Mouse (Mus musculus): ENCODE results near the gene Litaf.
A peak's percentile ranks its signal among the peaks of the same experiment; 100 is the strongest.

Gene Litaf

DNA sequence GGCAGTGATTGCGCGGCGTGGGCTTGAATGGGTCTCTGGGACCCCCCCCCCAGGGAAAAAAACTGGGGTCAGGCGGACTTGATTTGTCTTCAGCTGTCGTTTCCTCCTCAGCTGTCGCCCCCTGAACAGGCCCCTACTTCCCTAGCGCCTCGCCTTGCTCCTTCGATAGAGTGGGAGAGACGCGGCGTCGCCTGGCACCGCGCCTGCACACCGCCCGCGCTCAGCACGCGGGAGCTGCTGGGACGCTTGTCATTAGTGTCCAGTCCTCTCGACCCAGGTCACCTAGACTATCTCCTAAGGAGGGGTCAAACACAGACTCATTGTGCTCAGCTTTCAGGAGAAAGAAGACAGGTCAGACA lies 855 bp upstream of the Litaf start:
- DNase-seq (ENCODE audit: low read depth) = no peak

DNA sequence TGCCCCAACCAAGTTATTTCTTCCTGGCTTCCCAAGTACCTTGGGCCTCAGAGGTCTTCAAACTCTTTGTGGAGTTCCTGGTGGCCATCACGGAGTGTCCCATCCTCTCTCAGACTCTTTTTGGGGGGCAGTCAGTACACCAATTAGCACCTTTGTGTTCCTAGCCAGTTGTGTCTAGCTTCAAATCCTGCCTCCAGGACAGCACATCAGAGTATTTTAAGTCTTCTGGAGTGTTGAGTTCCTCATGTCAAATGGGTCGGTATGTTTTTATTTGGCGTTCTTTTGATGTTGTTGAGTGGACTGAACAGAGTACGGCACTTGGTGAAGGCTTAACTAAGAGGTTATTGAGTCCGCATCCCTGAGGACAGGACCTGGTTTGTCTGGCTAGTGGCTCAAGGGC lies 526 bp downstream of the Litaf start:
- DNase-seq (ENCODE audit: low read depth) = no peak

DNA sequence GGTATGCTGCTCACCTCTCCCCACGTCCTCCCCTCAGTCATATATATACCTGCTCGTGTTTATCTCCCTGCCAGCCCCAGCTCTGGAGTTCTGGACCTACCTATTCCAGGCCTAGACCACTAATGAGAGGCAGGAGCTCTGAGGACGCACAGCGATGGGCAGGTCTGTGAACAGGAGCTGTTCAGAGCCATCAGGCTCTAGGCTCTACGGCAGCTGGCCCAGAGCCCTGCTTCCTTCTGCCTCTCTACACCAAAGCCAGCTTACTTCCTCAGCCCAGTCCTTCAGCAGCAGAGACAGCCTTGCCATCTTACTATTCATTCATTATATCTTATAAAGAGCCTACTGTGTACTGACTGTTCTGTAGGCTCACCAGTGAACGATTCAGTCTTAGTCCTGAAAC lies 1.2 kb downstream of the Litaf start:
- no peak for DNase-seq (ENCODE audit: low read depth)

DNA sequence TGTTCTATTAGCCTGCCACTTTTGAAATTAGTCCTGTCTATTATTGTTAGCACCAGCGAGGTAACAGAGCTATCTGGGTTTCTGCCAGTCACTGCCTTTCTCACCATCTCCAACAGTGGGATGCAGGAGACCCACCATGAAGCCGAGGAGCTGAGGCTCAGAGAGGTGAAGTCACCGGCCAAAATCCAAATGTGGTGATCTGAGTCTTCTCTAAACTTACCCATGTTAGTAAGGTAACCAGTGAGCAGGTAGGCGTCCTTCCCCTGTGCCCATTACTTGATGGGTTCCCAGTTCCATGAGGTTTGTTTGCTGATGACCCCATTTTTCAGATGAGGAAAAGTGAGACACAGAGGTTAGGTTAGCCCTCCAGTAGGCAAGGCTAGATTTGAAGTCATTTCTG lies 1.6 kb downstream of the Litaf start:
- no peak for DNase-seq (ENCODE audit: low read depth)

DNA sequence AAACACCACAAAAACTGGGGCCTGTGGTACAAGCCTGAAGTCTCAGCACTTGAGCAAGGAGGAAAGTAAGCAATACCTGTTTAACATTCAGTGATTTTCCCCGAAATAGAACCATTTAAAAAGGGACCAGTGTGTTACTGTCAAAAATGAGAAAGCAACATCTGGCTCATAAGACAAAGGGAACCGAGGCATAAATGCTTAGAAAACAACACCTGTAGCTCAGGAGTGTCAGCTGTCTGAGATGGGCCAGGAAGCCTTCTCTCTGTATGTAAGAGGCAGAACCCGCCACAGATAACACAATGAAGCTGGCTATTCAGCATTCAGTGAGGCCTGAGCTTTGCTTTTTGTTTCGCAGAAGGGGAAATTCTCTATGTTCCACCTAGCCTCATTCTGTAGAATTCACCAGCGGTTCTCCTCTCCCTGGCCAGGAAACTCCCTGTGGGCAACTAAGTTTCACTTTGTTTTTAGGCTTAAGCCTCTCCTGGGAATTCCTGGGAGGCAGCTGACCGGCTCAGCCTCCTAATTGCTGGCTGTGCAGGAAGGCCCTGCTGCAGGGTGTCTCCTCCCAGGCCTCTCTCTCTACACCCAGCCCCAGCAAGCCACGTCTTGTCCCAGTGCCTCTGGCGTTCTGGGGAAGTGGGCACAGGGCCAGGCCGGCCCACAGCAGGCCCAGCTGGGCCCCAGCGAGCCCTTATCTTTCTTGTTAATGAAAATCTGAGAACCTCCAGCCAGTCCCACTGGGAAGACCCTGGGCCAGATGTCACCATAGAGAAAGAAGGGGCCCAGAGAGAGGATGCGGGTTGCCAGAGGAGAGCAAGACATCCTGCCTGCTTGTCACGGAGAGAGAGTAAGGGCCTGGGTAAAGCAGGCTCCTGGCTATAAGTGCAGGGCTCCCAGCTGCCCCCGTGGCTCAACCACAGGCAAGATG lies 2.9 kb downstream of the Litaf start:
- DNase-seq (ENCODE audit: low read depth) = no peak

DNA sequence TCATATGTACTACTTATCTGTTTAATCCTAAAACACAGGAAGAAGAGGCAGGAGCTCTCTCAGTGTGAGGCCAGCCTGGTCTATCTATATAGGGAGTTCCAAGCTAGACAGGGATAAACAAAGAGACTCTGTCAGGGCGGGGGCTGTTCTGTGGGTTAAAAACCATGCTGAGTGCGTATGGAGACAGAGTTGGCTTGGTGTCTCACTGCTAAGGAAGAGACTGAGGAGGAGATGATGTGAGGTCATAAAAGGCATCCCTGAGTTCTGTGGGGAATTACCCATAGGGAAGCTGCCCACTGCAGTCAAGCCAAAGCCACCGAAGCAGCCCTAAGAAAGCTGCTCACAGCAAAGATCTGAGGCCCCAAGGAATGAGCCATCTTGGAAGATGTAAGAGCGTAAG lies 5.3 kb downstream of the Litaf start, which contains the start of gene Snn:
Gene Snn, plus strand, starts transcription at position 301 of the 400 bp plus-strand sequence.
- no peak for DNase-seq (ENCODE audit: low read depth)

DNA sequence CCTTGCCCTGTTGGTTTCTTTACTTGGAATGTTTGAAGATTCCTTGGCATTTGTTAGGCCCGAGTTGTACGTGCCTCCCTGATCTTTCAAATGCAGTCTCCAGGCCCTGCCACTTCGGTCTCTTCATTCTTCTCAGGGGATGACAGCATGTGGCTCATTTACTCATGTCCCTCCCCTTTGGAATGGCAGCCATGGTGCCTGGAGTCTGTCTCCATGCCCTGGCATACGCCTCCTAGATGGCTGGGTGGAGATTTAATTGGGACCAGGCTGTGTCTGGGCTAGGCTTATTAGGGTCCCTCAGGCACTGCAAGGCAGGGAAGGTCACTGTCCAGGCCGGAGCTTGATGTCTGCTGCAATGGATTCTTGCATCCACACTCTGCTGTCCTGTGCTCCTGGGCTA lies 10.0 kb downstream of the Litaf start:
- no peak for DNase-seq (ENCODE audit: low read depth)

DNA sequence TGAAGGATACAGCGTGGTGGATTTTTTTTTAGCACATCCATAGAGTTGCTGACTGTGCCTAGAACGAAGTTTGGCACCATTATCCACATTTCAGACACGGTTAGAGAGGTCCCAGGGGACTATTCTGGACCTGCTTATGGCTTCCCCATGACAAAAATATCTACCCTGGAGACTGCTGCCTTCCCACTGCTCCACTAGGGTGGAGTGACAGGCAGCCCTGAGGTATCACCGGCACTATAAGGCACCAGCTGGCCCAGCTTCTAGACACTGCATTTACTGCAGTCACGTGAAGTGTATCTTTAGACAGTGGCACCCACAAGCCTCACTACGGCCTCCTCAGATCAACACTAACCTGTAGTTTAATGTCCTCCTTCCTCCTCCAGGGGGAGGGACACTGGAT lies 11.1 kb downstream of the Litaf start:
- no peak for DNase-seq (ENCODE audit: low read depth)

DNA sequence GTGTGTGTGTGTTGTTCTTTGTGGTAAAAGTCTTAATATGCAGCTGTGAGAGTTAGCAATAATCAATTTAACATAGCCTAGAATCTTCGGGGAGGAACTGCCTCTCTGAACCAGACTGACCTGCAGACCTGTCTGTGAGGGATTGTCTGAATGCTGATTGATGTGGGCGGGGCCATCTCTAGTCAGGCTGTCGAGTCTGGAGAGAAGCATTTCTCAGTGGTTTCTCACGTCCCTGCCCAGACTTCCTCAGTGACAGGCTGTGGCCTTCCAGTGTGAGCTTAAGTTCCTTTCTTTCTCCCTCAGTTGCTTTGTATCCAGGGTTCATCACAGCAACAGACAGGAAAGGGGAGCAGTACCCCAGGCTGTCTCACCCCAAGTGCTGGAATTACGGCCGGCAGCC lies 11.5 kb downstream of the Litaf start:
- DNase-seq (ENCODE audit: low read depth) = no peak

DNA sequence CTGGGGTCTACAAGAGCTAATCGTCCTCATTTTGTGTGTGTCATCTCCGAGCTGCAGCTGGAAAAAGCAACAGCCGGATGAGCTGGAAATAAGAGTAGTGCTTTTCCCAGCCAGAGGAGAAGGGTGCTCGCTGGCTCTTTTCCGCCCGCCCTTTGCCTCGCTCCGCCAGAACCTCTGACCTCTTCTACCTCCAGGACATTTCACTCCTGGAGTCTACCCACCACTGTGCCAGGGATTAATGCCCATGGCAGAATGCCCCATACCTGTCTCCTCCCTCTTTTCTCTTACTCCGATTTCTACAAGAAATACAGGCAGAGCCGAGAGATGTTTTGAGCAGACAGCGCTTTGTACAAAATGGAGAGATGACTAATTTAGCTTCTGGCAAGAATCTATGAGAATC lies 14.8 kb downstream of the Litaf start:
- DNase-seq (ENCODE audit: low read depth) = no peak

DNA sequence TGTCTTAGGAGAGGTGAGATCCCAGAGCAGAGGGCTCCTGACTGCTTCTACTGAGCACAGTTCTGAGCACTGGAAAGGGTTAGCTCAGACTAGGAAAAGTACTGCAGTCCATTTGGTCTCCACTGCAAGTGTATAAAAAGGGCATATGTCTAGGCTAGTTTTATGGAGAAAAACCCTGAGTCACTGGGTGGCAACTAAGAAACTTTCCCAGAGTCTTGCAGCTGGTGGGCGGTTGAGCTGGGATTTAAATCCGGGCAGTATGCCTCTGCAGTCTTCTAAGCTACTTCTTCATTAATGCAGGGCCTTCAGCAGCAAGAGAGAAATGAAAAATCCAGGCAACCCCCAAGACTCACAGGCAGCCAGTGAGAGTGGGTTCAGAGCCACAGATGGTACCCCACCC lies 15.7 kb downstream of the Litaf start:
- no peak for DNase-seq (ENCODE audit: low read depth)

DNA sequence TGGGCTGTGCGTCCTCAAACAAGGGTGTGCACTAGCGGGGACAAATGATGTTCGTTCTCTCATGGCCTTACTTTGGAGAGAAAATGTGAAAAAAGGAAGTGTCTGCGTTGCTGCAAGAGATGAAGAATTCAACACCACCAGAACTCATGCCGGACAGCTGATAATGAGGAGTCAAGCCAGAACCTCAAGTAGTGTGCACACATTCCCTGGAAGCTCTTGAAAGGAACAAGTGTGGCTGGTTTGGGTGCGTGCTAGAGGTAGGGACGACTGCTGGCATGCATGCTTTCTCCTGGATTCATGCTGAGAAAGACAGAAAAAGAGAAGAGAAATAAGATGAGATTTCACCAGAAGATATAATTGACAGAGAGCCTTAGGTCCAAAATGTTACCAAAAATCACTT lies 18.8 kb downstream of the Litaf start:
- no peak for DNase-seq (ENCODE audit: low read depth)

DNA sequence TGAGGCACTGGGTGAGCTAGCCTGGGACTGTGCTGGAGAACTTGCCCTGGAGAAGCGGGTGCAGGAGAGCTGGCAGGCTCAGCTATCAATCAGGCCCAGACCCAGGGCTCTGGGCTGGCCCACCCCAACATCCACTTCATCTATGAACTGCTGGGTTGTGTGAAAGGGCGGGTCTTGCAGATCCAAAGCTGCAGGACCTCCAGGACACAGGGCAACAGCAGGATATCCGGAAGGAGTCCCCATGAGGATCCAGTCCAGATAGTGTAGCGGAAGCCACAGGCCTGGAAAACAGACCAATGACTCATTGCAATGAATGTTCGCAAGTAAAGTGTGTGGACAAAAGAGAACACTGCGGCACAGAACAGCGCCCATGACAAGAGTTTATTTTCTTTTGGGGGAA lies 19.5 kb downstream of the Litaf start:
- DNase-seq (ENCODE audit: low read depth) = no peak

DNA sequence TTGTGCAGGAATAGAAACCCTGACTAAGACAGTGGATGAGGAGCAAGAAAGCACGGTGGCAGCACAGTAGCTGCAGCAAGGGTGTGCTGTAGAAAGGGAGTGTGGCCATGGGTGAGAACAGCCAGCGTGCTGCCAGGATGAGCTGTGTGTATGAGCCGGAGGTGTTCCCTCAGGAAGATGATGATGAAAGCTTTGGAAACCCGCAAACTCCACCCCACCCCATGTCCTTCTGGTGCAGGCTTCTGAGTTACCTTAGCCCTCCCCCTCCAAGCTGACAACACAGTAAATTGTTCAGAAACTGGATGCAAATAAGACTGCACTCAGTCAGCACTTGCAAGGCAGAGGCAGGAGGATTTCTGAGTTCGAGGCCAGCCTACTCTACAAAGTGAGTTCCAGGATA lies 22.7 kb downstream of the Litaf start:
- no peak for DNase-seq (ENCODE audit: low read depth)

DNA sequence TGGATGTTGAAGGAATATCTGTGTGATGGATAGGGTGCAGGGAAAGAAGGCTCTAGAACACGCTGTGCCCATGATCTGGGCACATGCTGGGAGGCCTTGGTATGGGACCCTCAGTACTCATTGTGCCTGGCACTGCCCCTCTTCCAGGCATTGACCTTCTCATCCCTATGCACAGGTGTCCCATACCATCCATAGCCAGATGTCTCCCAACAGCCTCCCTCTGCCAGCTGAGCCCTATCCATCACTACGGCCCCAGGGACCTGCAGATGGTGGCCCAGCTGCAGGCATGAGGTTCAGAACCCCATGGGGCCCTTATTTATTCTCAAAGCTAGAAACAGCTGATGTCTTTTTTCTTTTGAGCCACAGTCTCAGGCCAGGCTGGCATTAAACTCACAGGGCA lies 25.4 kb downstream of the Litaf start:
- DNase-seq (ENCODE audit: low read depth) = no peak

DNA sequence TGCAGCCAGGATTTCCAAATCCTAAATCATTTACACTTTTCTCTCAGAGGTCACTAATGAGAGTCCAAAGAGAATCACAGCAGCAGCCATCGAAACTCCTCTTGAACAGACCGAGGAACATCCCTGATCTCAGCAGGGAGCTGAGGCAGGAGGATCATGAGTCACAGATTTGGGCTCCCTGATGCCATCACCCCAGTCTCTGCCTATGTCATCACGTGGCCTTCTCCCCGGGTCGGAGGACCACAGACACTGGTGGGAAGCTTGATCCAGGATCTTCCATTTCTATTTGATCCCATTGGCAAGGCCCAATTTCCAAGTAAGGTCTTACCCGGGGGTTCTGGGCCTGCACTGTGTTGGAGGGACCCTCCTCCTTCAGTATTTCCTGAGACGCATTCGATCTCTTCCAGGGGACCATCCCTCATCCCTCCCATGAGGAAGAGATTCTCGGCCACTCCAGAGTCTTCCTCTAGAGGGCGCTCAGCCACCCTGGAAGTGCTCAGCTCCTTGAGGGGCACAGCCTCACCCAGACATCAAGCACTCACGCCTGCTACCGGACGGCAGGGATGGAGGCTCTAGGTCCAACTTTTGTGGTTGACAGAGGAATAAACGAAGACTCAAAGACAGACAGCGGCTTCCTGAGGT lies 30.0 kb downstream of the Litaf start:
- peak; percentile 46 for DNase-seq (ENCODE audit: low read depth)

DNA sequence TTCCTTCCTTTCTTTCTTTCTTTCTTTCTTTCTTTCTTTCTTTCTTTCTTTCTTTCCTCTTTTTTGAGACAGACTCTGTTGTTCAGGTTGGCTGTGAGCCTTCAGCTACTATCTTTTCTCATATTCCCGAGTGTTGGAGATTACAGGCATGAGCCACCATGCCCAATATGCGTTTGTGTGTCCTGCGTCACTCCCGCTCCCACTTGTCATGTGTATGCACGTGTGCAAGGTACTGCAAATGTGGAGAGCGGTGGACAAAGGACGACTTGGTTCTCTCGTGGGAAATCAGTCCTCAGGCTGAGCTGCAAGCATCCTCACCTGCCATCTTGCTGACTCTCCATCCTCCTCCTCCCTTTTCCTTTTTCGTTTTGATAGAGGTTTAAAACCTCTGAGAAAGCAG lies 30.7 kb downstream of the Litaf start:
- no peak for DNase-seq (ENCODE audit: low read depth)

DNA sequence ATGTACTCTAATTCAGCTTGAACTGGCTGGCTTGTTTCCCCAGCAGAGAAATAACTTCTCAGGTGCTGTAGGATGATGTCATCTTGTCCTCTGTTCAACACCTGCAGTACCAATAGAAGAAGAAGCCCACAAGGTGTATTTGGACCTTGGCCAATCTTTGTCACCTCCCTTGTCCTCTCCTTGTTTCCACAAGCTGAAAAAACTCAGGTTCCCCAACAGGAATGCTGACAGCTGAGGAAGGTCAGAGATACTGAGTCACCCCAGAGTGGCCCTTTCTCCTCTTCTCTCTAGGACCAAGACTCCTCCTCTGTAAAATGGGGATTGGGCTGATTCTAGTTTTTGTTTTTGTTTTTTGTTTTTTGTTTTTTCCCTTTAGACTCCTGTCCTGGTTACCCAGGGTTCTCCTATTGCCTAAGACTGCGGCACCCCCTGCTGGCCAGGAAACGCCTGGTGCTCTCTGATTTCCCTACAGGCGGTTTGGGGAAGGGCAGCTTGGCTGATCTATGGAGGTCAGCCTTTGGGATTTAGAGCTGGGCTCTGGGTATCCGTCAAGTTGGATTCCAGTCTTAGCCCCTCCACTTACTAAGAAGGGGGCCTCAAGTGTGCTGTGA lies 31.7 kb downstream of the Litaf start:
- DNase-seq (ENCODE audit: low read depth) = peak; percentile 67

DNA sequence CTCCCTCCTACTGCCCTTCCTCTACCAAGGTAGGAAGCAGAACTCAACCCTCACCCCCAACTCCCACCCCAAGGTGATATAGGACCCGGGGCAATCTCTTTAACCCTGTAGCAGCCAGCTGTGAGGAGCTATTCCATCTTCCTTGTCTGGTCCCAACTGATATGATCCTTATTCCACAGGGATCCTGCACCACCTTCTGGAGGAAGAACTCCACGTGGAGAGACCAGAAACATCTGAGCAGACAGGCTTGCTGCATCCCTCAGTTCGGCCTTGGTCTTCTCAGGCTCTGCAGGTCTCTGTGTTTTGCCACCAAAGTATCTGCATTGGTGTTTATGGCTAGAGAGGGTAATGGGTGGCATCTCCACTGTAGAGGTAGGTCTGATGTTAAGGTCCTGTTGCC lies 34.6 kb downstream of the Litaf start:
- no peak for DNase-seq (ENCODE audit: low read depth)

DNA sequence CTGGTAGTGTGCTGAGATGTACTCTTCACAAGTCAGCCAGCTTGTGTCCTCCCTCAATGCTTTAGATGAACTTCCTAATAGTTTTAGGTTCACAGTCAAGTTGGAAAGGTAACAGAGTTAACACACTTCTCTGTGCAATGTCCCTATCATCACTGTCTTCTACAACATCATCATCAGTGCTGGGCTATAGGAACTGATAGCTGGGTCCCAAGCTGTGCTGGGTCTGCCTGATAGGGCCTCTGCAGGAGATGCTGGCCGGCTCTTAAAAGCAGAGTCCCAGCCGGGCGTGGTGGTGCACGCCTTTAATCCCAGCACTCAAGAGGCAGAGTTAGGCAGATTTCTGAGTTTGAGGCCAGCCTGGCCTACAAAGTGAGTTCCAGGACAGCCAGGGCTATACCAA lies 35.1 kb downstream of the Litaf start:
- DNase-seq (ENCODE audit: low read depth) = no peak

DNA sequence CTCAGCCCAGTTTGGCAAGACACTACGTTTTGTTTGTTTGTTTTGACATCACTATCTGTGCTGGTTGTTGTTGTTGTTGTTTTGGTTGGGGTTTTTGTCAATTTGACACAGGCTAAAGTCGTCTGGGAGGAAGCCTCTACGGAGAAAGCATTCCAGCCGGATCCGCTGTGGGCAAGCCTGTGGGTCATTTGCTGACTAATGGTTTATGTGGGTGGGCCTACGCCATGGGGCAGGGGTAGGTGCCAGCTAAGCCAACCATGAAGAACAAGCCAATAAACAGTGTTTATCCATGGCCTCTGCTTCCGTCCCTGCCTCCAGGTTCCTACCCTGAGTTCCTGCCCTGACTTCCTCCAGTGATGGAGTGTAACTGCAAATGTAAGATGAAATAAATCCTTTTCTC lies 37.8 kb downstream of the Litaf start:
- DNase-seq (ENCODE audit: low read depth) = no peak

DNA sequence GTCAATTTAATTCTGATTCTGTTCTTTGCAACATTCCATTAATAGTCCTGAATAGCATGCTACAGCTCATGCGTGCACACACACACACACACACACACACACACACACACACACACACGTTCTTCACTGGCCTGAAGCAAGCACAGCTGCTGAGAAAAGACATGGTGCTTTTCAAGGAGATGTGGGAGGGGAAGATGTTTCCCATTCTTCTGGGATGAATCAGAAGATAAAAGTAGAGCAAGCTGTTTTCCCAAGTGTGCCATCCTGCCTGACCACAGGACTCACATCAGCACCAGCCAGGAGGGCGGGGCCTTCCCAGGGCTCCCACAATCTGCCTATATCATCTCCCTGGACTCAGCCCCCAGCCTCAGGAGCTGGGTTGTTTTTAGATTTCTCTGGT lies 41.1 kb downstream of the Litaf start:
- no peak for DNase-seq (ENCODE audit: low read depth)

DNA sequence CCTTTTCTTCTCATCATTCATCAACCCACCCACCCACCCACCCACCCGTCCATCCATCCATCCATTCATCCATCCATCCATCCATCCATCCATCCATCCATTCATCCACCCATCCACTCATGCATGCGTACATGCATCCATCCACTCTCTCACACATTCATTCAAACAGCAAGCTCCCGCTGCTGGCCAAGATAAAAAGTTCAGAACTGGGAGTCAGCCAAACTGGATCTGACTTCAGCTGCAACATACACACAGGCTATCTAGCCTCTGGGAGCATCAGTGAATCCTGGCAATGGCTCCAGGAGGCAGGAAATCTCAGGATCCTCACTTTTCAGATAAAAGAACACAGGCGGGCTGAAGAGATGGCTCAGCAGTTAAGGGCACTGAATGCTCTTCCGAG lies 42.3 kb downstream of the Litaf start:
- DNase-seq (ENCODE audit: low read depth) = no peak
